Mouse (Mus musculus): Measurements from ENCODE around the gene Nrxn2.

DNA sequence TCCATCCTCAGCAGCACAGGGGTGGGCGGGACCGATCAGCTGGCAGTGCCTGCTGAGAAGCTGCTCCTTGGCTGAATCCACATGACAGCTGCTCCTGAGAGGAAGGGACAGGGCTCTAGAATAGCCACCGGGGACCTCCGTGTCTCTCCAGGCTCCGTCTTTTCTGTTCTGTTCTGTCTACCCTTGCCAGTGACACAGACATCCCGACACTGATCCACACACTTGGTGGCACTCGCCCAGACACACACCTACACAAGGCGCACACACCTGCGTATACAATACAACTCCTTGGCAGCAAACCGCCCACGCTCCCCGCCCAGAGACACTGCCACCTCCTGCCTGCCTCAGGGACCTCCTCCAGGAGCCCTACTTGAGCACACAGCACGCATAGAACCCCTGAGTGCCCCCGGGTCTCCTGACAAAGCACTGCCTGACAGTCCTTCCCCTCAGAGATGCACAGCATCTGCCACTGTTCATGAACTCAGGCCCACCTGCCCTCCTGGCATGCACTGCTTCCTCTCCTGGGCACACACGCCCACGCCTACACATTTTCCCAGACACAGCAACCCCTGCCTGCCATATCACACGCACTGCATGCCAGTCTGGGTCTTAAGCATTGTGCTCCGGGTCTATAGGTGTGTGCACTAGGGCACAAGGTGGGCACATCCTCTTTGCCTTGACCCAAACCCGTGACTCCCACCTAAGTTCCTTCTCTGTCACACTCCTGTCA, 2.1 kb downstream of the Nrxn2 start:
- no peak for TF ChIP-seq POLR2A (IDR thresholded peaks at IDR 0.05; ENCODE audit: low read depth, low read length)
- no peak for TF ChIP-seq CTCF (IDR thresholded peaks at IDR 0.05; ENCODE audit: borderline replicate concordance, insufficient read depth, low read length)

Data from embryonic fibroblast, embryonic 13.5 days (primary cell).